Mouse (Mus musculus) spleen, postnatal 10 days (tissue): Measurements from ENCODE around the gene Oprl1.

Experiments used
- DNase-seq, 2 experiments: peaks; one replicate each; pipeline ENCODE4 v3.0.0; 2021 to 2022; ENCODE audit warnings: low spot score in 2 of 2

Oprl1 gene

DNA sequence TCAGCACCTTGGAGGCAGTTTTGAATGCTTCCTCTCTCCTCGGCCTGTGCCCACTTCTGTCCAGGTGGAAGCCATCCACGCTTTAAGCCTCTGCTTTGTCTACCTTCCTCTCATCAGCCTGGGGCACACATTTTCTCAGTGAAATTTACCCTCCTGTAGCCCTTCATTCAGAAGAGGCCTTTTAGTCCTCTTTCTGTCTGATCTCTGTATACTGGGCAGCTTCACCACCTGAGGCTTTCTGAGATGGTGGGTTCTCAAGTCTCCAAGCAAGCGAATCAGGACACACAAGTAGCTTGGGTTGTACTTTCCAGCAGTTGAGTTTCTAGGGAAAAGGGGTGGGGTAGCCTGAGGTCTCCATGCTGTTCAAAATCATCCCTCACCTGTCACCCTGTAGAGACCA is 22.5 kb upstream of the Oprl1 start:
- peak in 1 of 2 experiments; percentile 8 for DNase-seq

DNA sequence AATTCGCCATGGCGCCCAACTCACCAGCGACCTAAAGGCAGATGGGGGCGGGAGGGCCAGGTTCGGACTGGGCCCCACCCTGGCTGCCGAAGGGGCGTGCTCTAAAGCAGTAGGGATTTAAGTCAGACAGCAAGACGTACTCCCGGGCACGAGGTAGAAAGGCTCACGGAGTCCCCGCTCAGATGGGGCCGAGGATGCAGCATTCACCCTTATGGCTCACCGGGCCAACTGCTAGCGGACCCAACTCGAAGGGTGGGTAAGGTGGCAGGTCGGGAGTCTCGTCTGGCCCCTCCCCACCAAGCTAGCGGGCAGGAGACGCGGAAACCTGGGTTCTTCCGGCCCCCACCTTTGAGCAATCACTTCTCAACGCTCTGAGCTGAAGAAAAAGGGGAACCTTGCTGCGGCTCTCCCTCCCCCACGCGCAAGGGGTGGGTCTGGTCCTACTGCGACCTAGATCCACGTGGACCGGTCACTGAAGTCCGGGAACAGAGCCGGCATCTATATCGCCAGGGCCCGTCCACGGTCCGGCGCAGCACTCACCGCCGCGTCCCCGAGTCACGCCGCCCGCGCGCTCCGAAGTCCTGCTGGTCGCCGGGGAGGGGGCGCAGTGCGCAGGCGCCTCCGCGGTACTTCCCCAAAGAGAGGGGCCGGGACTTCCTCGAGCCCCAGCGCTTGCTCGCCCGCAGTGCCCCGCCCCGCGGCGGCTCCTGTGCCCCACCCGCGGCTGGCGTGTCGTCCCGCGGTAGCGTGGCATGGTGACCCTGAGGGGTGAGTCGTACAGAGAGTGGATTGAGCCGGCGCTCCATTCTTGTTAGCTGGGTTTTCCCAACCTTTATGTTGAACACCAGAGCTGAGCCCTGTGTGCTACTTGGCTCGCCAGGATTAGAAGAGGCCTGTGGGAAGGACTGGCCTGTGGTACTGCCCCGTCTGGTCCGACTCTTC is 21.2 kb upstream of the Oprl1 start, which contains the start of gene Rgs19:
Gene Rgs19, minus strand, starts transcription at position 639 of the 942 bp plus-strand sequence.
- DNase-seq: peak; percentile 67 to 83

DNA sequence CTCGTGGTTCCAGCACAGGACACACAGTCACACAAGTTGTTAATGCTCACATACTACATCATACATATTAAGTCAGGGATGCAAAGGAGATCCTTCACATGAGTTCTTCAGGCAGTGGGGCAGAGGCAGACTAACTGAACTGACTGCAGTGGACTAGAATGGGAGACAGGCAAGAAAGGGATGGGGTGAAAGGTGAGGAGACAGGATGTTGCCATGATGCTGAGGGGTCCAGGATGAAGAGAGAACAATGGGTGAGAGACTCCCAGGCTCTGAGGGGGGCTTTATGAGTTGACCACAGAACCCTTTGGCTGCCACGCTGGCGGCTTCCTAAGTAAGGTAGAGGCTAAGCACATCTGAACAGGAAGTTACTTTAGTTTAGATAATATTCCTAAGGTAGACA is 20.2 kb upstream of the Oprl1 start:
- no peak for DNase-seq

DNA sequence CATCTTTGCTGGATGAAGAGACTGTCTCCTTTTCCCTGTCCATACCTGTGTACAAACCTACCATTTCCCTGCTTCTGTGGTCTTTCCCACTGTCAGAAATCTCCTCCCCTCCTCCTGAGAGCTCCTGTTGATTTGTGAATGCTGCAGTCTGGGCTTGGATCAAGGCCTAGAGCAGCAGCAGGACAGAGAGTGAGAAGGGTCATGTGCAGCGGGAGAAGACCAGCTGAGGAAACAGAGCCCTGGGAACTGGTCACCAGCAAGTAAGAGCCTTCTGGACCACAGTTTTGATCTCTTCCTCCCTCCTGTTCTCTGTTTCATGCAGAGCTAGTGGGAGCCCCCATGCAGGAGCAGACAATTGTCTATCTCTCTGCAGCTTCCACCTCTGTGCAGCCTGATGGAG is 19.0 kb upstream of the Oprl1 start:
- peak in 1 of 2 experiments; percentile 6 for DNase-seq

DNA sequence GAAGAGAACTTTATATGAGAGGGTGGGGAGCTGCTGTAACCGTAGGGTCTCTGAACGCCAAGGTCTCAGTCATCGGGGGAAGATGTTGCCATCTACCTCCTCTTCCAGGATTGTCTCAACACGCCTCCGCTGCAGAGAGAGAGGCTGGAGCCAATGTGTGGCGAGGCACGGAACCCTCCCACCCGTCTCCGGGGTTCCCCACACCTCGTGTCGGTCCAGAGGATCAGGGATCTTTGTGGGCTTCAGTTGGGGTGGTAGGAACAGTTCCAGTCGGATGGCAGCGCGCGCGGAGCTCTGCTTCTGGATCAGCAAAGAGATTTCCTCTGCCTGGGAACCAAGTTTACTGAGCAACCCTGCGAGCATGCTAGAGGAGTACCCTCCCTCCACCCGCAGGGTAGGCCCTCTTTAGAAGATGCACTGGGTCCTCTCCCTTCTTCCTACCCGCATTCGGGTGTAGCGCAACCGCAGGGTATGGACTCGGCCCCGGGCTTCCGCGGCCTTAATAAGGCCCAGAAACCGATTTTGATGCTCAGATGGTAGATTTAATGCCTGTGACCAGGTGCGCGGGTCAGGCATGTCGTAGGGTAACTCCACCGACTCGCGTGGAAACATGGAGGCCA is 17.9 kb upstream of the Oprl1 start:
- no peak for DNase-seq

DNA sequence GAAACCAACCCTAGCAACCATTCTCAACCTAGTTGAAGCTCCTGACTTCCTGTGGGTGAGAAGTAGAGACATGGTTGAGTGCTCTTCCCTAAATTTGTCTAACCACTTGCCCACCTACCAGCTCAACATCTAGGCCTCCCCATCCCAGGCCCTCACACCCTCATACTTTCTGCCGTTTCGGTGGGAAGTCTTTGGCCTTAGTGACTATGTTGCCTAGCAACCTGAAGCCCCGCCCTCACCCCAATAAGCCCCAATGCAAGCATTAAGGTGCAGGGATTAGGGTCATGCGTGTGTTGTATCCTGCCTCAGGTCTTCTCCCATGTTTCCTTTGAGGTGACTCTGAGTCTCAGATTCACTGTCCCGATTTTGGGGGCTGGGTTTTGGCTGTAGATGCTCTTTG is 16.6 kb upstream of the Oprl1 start, which contains the start of gene Lkaaear1:
Gene Lkaaear1, minus strand, starts transcription at position 202 of the 400 bp plus-strand sequence.
- no peak for DNase-seq

DNA sequence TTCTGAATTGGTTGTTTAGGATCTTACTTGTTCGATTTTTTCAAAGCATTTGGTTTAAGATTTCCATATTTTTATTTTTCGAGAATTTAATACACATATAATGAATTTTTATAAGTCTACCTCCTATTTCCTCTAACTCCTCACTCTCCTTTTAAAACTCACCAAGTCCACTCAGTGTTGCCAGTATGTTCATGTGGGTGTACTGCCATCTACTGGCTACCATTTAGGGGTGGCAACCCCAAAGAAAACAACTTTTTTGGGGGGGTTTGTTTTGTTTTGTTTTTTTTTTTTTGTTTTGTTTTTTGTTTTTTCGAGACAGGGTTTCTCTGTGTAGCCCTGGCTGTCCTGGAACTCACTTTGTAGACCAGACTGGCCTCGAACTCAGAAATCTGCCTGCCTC is 8.1 kb upstream of the Oprl1 start:
- no peak for DNase-seq

DNA sequence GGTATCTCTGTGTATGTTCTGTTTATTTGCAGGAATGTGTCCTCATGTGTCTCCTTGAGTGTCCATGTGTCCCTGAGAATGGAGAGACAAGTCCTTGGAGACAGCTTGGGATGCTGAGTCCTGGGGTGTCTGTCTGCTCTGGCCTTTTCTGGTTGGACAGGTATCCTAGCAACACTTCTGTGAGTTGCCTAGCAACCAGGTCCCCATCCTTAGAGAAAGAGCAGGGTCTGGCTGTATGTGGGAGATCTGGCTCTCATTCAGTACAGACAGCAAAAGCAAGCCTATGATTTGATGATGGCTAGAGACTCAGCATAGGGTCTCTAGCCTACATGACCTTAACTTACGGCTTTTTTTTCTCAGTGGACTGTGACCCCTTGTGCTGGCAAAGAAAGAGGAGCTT is 1.1 kb upstream of the Oprl1 start:
- DNase-seq: no peak

DNA sequence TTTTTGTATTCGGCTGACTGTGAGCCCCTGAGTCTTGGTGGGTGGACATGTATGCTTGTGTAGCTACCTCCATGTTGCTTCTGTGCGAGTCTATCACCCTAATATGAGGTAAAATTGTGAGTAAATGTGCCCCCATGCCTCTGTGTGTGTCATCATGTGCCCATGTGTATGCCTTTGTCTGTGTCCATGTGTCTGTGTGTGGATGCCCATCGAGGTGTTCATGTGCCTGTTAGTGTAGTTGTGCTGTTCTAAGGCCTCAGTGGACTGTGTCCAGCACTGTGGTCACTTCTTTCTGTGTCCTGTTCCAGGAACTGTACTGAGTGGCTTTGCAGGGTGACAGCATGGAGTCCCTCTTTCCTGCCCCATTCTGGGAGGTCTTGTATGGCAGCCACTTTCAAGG is 566 bp downstream of the Oprl1 start:
- no peak for DNase-seq

DNA sequence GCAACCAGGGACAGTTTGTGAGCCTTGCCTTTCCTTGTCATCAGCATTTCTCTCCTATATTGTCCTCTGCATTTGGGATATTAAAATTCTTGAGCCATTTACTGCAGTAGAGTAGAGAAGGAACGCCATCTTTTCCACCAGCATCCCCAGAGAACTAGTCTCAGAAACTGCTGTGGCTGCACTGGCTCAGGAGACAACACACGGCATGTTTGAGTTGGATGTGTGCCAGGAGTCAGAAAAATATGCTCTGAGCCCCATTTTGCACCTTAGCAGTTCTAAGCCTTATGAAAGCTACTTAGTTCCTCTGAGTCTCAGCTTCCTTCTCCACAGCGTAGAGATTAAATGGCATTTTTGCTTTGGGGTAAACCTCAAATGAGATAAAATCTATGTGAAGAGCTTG is 2.2 kb downstream of the Oprl1 start:
- no peak for DNase-seq

DNA sequence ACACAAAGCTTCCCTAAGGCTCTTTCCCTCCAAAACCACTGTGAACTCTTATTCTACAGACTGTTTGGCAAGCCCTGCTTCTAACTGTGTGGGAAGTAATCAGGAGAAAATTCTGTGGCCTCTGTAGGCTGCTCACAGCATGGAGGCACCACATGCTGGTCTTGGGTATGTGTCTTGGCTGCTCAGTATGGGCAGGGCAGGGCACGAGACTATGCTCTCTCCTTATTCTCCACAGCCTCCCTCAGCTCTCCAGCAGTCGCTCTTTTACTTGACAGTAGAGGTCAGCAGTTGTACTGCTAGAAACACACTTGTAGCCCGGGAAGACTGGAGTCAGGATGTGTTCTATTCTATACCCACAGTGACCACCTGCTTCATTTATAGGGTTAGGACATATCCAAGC is 5.2 kb downstream of the Oprl1 start:
- DNase-seq: no peak

DNA sequence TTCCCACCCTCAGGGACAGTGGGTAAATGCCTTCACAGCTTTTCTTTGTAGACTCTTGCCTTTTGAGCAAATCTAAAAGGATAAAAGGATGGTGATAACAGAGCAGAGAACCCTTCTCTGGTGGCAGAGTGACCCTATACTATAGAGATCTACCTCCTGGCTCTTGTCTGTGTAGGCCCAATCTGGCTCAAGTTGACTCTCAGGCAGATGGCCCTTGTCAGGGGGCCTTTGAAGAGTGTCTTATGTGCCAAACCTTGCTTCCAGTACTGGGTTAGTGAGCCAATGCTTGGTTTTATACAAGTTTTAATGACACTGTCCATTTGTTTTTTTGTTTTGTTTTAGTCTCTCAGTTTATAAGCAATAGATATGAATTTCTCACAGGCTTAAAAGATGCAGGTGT is 6.4 kb downstream of the Oprl1 start:
- no peak for DNase-seq

DNA sequence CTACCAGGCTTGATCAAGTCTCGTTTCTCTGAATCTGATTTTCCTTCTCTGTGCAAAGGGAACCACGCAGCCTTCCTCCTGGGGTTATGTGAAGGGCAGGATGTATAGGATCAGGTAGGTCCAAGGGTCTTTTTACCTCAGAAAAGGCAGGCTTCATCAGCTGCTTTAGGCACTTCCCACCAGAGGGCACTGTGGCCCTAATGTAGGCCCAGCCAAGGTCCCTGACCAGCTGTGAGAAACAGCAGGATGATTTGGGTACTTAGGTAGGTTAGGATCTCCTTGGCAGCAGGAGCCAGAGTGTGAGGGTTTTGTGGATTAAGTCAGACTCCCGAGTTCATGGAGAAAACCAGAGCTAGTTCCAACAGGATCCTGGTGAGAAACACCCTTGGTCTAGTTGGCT is 7.4 kb downstream of the Oprl1 start:
- peak in 1 of 2 experiments; percentile 31 for DNase-seq

DNA sequence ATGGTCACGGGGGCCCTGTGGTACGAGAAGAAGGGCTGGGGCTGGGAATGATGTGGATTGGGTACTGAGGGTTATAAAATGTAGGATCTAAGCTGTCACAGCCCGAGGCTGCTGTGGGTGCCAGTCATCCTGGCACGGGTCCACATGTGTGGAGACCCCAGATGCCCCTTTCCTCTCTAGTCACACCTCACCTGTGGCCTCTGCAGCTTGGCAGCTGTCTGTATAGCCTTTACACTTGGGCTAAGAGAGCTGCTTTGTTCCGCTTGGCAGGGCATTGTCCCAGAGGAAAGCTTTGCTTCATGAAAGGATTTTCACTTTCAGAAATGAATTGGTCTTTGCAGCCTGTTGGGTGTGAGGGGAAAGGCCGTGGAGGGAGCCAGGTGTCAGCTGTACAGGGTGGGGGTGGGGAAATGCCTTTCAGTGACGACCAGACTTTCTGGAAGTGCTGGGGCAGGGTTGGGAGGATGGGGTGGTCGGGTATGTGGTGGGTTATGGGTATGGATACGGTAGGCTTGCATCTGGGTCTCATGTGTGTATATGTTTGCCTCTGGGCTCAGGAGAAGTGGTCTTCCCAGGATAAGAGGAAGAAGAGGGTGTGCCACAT is 12.9 kb downstream of the Oprl1 start:
- no peak for DNase-seq

DNA sequence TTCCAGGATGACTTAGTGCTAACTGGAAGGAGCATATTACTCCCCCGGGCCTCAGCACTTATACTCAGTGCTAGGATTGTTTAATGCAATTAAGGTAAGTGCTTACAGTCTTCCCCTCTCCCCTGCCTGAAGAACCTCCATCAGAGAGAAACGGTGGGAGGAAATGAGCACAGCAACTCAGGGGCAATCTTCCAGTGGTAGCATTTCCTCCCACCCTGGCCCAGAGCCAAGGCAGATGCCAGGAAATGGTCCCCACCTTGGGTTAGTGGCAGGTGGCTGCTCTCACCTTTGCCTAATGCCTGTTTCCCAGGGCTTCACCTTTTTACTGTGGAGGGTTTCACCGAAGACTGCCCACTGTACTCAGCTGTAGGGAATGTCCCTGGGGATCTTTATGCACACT is 15.2 kb downstream of the Oprl1 start:
- no peak for DNase-seq

DNA sequence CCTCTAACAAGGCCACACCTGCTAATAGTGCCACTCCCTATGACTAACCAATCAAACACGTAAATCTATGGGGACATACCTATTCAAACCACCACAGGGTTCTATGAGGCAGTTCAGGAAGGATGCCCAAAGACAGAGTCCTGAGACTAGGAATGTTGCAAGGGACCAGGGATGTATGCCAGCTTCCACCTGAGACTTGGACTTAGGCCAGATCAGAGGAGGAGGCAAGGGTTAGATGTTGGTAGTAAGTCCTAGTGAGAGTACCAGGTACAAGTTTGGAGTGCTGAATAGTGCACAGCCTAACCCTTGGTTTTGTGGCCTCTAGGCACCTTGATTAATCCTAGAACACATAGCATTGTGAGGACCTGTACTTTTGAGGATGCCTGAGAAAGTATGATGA is 37.8 kb downstream of the Oprl1 start:
- no peak for DNase-seq

DNA sequence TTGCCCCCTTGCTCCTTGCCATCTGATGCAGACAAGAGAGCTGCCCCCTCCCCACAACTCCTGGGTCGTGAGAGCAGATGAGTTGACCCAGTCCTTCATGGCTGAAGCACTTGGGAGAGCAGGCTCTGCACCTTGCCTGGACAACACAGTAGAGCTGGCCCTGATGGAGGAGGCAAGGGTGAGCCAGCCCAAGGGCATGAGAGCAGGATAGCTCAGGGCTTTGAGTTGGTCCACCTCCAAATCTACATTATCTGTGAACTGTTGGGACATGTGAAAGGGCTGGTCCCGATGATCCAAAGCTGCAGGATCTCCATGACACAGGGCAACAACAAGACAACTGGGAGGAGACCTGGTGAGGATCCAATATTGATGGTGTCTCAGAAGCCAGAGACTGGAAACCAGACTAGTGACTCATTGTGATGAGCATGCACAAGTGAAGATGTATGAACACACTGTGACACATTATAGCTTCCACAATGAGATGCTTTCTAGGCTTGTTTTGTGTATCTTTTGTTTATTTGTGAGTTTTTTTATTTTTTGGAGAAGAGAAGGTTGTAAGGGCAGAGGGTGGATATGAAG is 43.4 kb downstream of the Oprl1 start:
- DNase-seq: no peak

DNA sequence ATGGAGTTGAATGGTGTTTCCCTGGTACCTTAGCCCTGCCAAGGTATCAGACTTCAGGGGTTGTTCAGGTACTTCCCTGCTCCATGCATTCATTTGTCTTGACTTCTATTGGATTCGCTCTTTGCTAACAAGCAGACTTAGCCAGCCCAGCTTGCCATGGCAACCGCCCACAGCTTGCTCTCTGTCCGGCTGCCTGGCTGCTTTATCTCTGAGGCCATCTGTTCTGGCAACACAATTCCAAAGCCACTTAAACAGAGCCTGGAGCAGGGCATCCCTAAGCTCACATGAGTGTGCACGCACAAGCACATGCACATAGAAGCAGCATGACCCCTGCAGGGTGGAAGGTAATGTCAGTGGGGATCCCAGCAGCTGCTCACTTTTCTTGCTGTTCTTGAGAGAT is 44.2 kb downstream of the Oprl1 start:
- DNase-seq: no peak

DNA sequence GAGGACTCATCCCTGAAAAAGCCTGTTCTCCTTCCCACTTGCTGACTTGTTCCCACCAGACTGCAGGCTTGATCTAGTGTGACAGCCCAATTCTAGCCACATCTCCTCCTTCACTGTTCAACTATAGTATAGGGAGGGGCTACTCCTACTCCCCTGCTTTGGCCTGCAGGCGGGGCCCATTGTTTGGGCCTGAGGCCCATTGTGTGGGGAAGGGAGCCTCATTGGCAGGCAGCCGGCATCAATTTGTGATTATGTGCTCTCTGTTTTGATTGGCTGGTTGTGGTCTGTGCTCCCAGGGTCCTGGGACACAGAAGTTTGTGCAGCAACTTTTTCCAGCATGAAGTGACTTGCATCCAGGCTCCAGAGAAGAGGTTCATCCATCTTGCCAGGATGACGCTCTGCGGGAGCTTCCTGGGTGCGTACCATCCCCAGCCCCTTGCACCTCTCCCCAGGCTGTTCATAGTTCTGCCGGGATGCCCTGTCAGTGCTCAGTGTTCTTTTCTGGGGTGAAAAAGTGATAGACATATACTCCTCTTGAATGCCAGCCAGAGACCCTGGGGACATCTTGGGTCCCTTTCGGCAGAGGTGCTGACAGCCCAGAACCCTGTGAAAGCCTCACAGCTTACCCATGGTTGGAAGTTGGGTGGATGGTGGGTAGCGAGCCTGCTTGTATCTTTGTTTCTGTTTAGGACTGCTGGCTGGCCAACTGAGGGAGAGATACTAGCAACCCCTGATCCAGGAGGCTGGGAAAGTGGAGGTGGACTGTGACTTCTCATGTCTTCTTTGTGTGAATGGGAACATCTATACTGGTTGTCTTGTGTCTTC is 48.4 kb downstream of the Oprl1 start, which contains the start of gene Myt1:
Gene Myt1, plus strand, starts transcription at position 327 of the 825 bp plus-strand sequence.
- no peak for DNase-seq

DNA sequence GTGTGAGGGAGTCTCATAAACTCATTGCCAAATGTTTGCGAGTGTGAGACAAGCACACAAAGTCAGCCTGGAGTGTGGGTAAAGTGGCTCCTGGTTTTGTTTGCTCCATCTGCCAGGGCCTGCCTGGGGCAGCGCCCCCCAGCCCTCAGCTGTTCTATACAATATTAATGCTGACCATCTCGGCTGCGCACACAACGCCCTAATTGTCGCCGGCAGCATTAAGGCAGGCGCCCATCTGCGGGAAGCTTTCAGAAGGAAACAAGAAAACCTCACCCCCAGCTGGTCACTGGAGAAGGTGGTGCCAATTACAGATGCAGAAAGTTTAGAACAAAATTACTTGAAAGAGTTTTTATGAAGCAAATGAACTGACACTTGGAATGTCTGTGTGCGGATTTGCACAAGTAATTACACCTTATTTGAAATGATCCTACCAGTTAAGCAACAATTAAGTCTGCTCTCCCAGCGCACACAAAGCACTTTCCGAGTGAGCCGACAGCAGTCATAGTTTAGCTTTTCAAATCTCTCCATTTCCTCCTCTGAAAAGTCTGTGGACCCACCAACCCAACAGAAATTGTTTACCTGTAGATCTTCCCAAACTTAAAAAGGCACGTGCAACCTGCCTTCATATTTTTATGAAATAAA is 49.2 kb downstream of the Oprl1 start:
- DNase-seq: no peak

DNA sequence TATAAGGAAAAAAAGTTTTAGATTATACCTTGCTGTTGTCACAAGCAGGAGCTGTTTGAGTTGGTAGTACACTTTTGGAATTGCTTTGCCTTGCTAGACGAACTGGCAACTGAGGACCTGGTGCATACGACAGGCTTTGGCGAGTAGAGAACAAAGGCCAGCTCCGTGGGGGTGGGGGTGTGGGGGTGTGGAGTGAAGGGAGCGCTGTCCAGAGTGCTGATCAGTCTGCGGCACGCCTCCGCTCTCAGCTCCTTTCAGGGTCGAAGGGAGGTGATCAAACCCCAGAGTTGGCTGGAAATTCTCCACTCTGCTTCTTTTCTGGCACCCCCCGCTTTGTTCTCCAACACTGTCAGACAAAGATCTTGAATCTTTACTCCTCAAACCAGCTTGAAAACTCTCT is 49.8 kb downstream of the Oprl1 start:
- peak in 1 of 2 experiments; percentile 47 for DNase-seq
